Mouse (Mus musculus) MEL (cell line): Measurements from ENCODE around the gene Gm49601. TPM values are rescaled to one million over a fixed set of nuclear protein-coding genes. Genes with fewer than 3 reads are reported as not detected.

Experiments used
- DNase-seq: peaks from one replicate; pipeline ENCODE4 v3.0.0; 2011; ENCODE audit warnings: low read depth, low spot score
- H3K27ac ChIP-seq: 2 replicates; pipeline ENCODE4 v1.5.1; 2012; ENCODE audit warnings: low read depth, mild to moderate bottlenecking, control low read depth, low read length, moderate library complexity; ENCODE audit not compliant: control insufficient read depth
- H3K27me3 ChIP-seq, 2 experiments: fragments of 150-350 bp in 1 of 2; sonication (generic) in 1 of 2; 2 replicates each; pipeline ENCODE4 v1.6.1; 2012; ENCODE audit warnings: low read length in 2 of 2, mild to moderate bottlenecking in 2 of 2, improper control_type of control experiment in 1 of 2, moderate library complexity in 1 of 2; ENCODE audit not compliant: insufficient read depth in 2 of 2, control insufficient read depth in 1 of 2
- H3K36me3 ChIP-seq, 2 experiments: 2 replicates each; pipeline ENCODE4 v1.6.1; 2012 to 2014; ENCODE audit warnings: low read length in 2 of 2, improper control_type of control experiment in 1 of 2, inconsistent platforms in 1 of 2, mild to moderate bottlenecking in 1 of 2; ENCODE audit not compliant: insufficient read depth in 2 of 2, control insufficient read depth in 1 of 2
- H3K4me1 ChIP-seq, 2 experiments: fragments of 150-350 bp in 1 of 2; sonication (generic) in 1 of 2; 2 replicates each; pipeline ENCODE4 v1.6.1; 2012; ENCODE audit warnings: low read length in 2 of 2, improper control_type of control experiment in 1 of 2, mild to moderate bottlenecking in 1 of 2; ENCODE audit not compliant: insufficient read depth in 2 of 2, control insufficient read depth in 1 of 2
- H3K4me3 ChIP-seq, 2 experiments: fragments of 150-350 bp in 1 of 2; sonication (generic) in 1 of 2; 2 replicates each; pipeline ENCODE4 v1.5.1; 2012; ENCODE audit warnings: low read depth in 2 of 2, low read length in 2 of 2, mild to moderate bottlenecking in 2 of 2, moderate library complexity in 2 of 2, control low read depth in 1 of 2, improper control_type of control experiment in 1 of 2; ENCODE audit not compliant: control insufficient read depth in 1 of 2, insufficient read depth in 1 of 2
- H3K79me2 ChIP-seq: 2 replicates; pipeline ENCODE4 v1.6.1; 2012; ENCODE audit warnings: mild to moderate bottlenecking, low read length, moderate library complexity; ENCODE audit not compliant: control insufficient read depth, poor library complexity, insufficient read depth
- H3K9ac ChIP-seq: 2 replicates; pipeline ENCODE4 v1.6.1; 2012; ENCODE audit warnings: low read depth, mild to moderate bottlenecking, control low read depth, low read length, moderate library complexity; ENCODE audit not compliant: control insufficient read depth, poor library complexity, severe bottlenecking
- H3K9me3 ChIP-seq: fragments of 150-350 bp; sonication (generic); replicated peaks from 2 replicates; pipeline ENCODE4 v1.6.1; 2012; ENCODE audit warnings: mild to moderate bottlenecking, low read length, improper control_type of control experiment, moderate library complexity; ENCODE audit not compliant: insufficient read depth
- BHLHE40 ChIP-seq: IDR thresholded peaks from 2 replicates; pipeline ENCODE4 v1.6.1; 2012; ENCODE audit warnings: low read depth, mild to moderate bottlenecking, inconsistent platforms, low read length, improper control_type of control experiment, borderline replicate concordance
- CHD1 ChIP-seq: IDR thresholded peaks from 2 replicates; pipeline ENCODE4 v1.6.1; 2012; ENCODE audit warnings: low read depth, mild to moderate bottlenecking, inconsistent platforms, low read length, improper control_type of control experiment
- E2F4 ChIP-seq: IDR thresholded peaks from 2 replicates; pipeline ENCODE4 v1.6.1; 2011; ENCODE audit warnings: low read depth, low read length, improper control_type of control experiment, borderline replicate concordance
- GABPA ChIP-seq: IDR thresholded peaks from 2 replicates; pipeline ENCODE4 v1.6.1; 2012; ENCODE audit warnings: low read depth, mild to moderate bottlenecking, inconsistent platforms, low read length, improper control_type of control experiment, moderate library complexity
- HCFC1 ChIP-seq: IDR thresholded peaks from 2 replicates; pipeline ENCODE4 v1.6.1; 2012; ENCODE audit warnings: low read depth, mild to moderate bottlenecking, inconsistent platforms, low read length, improper control_type of control experiment, moderate library complexity
- MYB ChIP-seq: IDR thresholded peaks from 2 replicates; pipeline ENCODE4 v1.6.1; 2011; ENCODE audit warnings: mild to moderate bottlenecking, low read depth, low read length, improper control_type of control experiment
- POLR2AphosphoS2 ChIP-seq: IDR thresholded peaks from 2 replicates; pipeline ENCODE4 v1.6.1; 2011; ENCODE audit warnings: low read length, improper control_type of control experiment
- RCOR1 ChIP-seq: IDR thresholded peaks from 2 replicates; pipeline ENCODE4 v1.6.1; 2012; ENCODE audit warnings: low read depth, mild to moderate bottlenecking, inconsistent platforms, low read length, improper control_type of control experiment
- TBP ChIP-seq: IDR thresholded peaks from 2 replicates; pipeline ENCODE4 v1.8.0; 2011; ENCODE audit warnings: low read depth, low read length, improper control_type of control experiment
- USF1 ChIP-seq: IDR thresholded peaks from 2 replicates; pipeline ENCODE4 v1.6.1; 2014; ENCODE audit warnings: low read depth, mild to moderate bottlenecking, inconsistent platforms, low read length, improper control_type of control experiment, moderate library complexity
- USF2 ChIP-seq, 2 experiments: IDR thresholded peaks; 2 replicates each; pipeline ENCODE4 v1.6.1; 2011 to 2012; ENCODE audit warnings: improper control_type of control experiment in 2 of 2, low read length in 2 of 2, borderline replicate concordance in 1 of 2, inconsistent platforms in 1 of 2, low read depth in 1 of 2, mild to moderate bottlenecking in 1 of 2; ENCODE audit not compliant: insufficient read depth in 1 of 2
- polyA plus RNA-seq, 2 experiments: library from polyadenylated mRNA; stranded (reverse) in 1 of 2; unstranded in 1 of 2; fragments of >175 nt in 1 of 2; fragments of >200 nt in 1 of 2; gene quantifications; 2 replicates each; pipeline versions ENCODE4 v1.2.1 to v1.2.4; 2012; ENCODE audit warnings: low replicate concordance in 2 of 2, low read depth in 1 of 2; ENCODE audit not compliant: insufficient read length in 2 of 2, insufficient read depth in 1 of 2, missing spikeins in 1 of 2
- total RNA-seq: library from RNA; depleted of rRNA; stranded (reverse); fragments of 300-350 nt; gene quantifications from 2 replicates; pipeline ENCODE4 v1.2.3, GENCODE M21; 2012

The Gm49601 gene
- total and polyA plus RNA-seq, 3 experiments, result 1.5 to 4.6 TPM; not detected in 1

- no peaks in the 10 kb centered on the region for H3K36me3 ChIP-seq
- peaks cover 0 to 1% of the 10 kb centered on the region in 2 experiments; a peak in 2 of 4 replicates for H3K27me3 ChIP-seq
- H3K79me2 ChIP-seq, result no peaks in the 10 kb centered on the region
- no peak overlapping the region for H3K9ac ChIP-seq
- H3K4me3 ChIP-seq, result no peak overlapping the region
- no peak overlapping the region for H3K27ac ChIP-seq
- H3K9me3 ChIP-seq, result no peaks in the 10 kb centered on the region
- TF ChIP-seq MYB (no peak), BHLHE40 (no peak)
- no peaks in the 10 kb centered on the region for H3K4me1 ChIP-seq
- no peak for DNase-seq
These were observed 34.9 kb downstream of the Gm49601 start for GRCm38 (mm10) chr16:18591047-18592018.

GRCm38 (mm10) chr16:18589804-18590790 lies 36.1 kb downstream of the Gm49601 start, which contains the start of gene Tbx1:
Gene Tbx1, minus strand, starts transcription at chr16:18590671.
- Histone ChIP-seq H3K9me3 (no peaks in the 10 kb centered on the region), H3K9ac (no peak within 1 kb of the TSS), H3K4me3 (no peak within 1 kb of the TSS), H3K79me2 (no peaks in the 10 kb centered on the region), H3K27ac (no peak within 1 kb of the TSS), H3K27me3 (peaks cover 0 to 1% of the 10 kb centered on the region in 2 experiments; a peak in 2 of 4 replicates), H3K4me1 (no peaks in the 10 kb centered on the region), H3K36me3 (no peaks in the 10 kb centered on the region)
- no peak for DNase-seq
- TF ChIP-seq TBP (no peak), USF2 (IDR thresholded peaks at IDR 0.05; ENCODE audit: borderline replicate concordance in 1 of 2, insufficient read depth in 1 of 2, low read depth in 1 of 2, low read length in 2 of 2) (no peak), RCOR1 (no peak), HCFC1 (no peak), E2F4 (no peak), USF1 (no peak), CHD1 (no peak), POLR2AphosphoS2 (no peak), GABPA (no peak), BHLHE40 (no peak)
